Mouse (Mus musculus) heart, postnatal 0 days (tissue): ENCODE results near the gene Ttll2. TPM values are rescaled to one million over a fixed set of nuclear protein-coding genes. Genes with fewer than 3 reads are reported as not detected.
"Not testable (repeated sequence)": the region's sequence is repeated elsewhere in the genome, so short reads cannot be mapped to it uniquely, and the experiment has no call there.

ENCODE experiments used
- ATAC-seq: fragments of 200-750 bp; cut with Nextera tagmentation; 2 replicates; pipeline ENCODE4 v1.8.0; 2017; ENCODE audit warnings: low read depth, moderate number of reproducible peaks, moderate library complexity; ENCODE audit not compliant: insufficient read depth
- DNase-seq: peaks from one replicate; pipeline ENCODE4 v3.0.0-alpha.2; 2016; ENCODE audit warnings: low spot score
- H3K27ac ChIP-seq: fragments of 300-500 bp; sonication (generic); 2 replicates; pipeline ENCODE4 v1.5.1; 2014; ENCODE audit warnings: low read depth, mild to moderate bottlenecking
- H3K27me3 ChIP-seq: fragments of 300-500 bp; sonication (generic); 2 replicates; pipeline ENCODE4 v1.6.1; 2014; ENCODE audit warnings: low read length, mixed read lengths; ENCODE audit not compliant: control insufficient read depth, insufficient read depth
- H3K36me3 ChIP-seq: fragments of 300-500 bp; sonication (generic); replicated peaks from 2 replicates; pipeline ENCODE4 v1.6.1; 2014; ENCODE audit warnings: low read length, mixed read lengths; ENCODE audit not compliant: control insufficient read depth, insufficient read depth
- H3K4me1 ChIP-seq: fragments of 300-500 bp; sonication (generic); 2 replicates; pipeline ENCODE4 v1.6.1; 2014; ENCODE audit warnings: antibody characterized with exemption; ENCODE audit not compliant: control insufficient read depth, insufficient read depth
- H3K4me2 ChIP-seq: fragments of 300-500 bp; sonication (generic); 2 replicates; pipeline ENCODE4 v1.6.1; 2014; ENCODE audit warnings: low read depth, mild to moderate bottlenecking, low read length, moderate library complexity
- H3K4me3 ChIP-seq: fragments of 300-500 bp; sonication (generic); 2 replicates; pipeline ENCODE4 v1.5.1; 2014; ENCODE audit warnings: low read depth, low read length
- H3K9ac ChIP-seq: fragments of 300-500 bp; sonication (generic); replicated peaks from 2 replicates; pipeline ENCODE4 v1.6.1; 2014; ENCODE audit warnings: low read depth, low read length, mixed read lengths
- H3K9me3 ChIP-seq: fragments of 300-500 bp; sonication (generic); replicated peaks from 2 replicates; pipeline ENCODE4 v1.6.1; 2016; ENCODE audit warnings: low read length; ENCODE audit not compliant: control insufficient read depth
- CTCF ChIP-seq: IDR thresholded peaks from 2 replicates; pipeline ENCODE4 v1.5.1; 2016; ENCODE audit warnings: antibody characterized with exemption, control low read depth, low read depth
- WGBS: fragments of 180-500 bp; shearing (Covaris S2); extraction: QIAGEN DNeasy Blood & Tissue Kit; methylation state at CpG from one replicate; pipeline ENCODE4 v1.1.7; 2014; 5-methylcytosine and 5-hydroxymethylcytosine counted together
- polyA plus RNA-seq: library from polyadenylated mRNA; unstranded; fragments of >200 nt; fragmentation: Nextera tagmentation; extraction: Ambion mirVana; gene quantifications from 2 replicates; pipeline ENCODE4 v1.2.1, GENCODE M21; 2015
- total RNA-seq: library from RNA; depleted of rRNA; stranded (reverse); fragments of >200 nt; gene quantifications from 2 replicates; pipeline ENCODE4 v1.2.3, GENCODE M21; 2014; ENCODE audit warnings: low replicate concordance; rRNA removed

Gene Ttll2
- total and polyA plus RNA-seq, 2 experiments from 2014 or later = not detected

DNA sequence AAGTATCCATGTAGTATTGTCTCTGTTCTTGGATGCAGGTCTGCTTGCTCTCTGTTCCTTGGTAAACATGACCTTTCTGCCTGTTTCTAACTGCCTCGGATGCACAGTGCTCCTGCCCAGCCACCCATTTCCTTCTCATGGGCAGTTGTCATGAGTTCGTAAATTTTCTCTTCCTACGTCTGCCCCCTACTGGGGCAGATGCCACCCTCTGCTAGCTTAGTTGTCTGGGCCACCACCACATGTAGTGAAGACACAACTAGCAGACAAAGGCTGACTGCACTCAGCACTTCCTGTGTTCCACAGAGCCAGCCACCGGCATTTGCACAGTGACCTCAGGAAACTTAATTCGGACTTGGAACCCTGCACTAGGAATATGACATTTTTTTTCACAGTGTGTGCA, 19.8 kb downstream of the Ttll2 start:
- H3K9ac ChIP-seq, H3K4me2 ChIP-seq, H3K4me3 ChIP-seq, H3K4me1 ChIP-seq, H3K27ac ChIP-seq, ATAC-seq, H3K9me3 ChIP-seq, DNase-seq, H3K36me3 ChIP-seq, H3K27me3 ChIP-seq: not testable (repeated sequence)
- 68% methylated on average over 2 of the region's 5 CpGs for WGBS

DNA sequence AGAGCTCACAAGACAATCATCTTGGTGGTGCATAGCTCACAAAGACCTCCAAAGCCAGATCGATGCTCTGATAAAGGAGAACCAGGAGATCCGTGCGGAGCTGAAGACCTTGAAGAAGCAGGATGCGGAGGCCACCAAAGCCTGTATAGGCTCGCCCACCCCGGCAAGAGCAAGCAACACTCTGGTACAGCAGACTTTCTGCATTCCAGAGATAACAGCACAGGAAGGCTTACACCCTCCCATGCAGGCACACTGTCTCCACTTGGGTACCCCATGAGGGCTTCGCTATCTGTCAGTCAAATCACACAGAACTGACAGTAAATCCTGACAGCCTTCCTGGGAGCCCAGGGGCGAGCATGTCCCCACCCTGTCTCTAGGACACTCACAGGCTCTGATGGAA, 26.1 kb downstream of the Ttll2 start:
- not testable (repeated sequence) for H3K9ac ChIP-seq, H3K4me3 ChIP-seq, H3K4me2 ChIP-seq, H3K27ac ChIP-seq, H3K27me3 ChIP-seq, DNase-seq, H3K36me3 ChIP-seq, H3K4me1 ChIP-seq, H3K9me3 ChIP-seq
- 11% methylated on average over 5 of the region's 8 CpGs for WGBS
- ATAC-seq = peak; percentile 24; the same call in 1 of the 2 replicates

DNA sequence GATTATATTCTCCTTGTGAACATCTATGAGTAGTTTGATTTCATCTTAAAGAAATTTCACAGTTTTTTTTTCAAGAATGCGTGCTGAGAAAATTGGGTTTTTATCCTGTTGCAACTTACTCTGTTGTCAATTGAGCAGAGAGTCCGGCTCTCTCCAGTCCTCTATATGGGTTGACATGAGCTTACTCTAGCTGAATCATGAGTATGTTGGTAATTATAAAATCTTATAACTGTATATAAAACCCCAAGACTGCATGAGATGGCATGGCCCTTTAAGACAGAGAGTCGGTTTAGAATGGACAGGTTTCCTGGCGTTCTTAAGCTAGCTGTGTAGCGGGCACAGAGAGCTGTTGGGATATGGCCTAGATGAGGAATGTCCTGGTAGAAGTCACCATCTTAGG, 28.1 kb downstream of the Ttll2 start, which contains the start of gene Tcp10a:
Gene Tcp10a (plus strand): TSS at position 301 of the 400 bp plus-strand sequence.
- not testable (repeated sequence) for H3K36me3 ChIP-seq, H3K9ac ChIP-seq, DNase-seq, H3K4me1 ChIP-seq, H3K4me3 ChIP-seq, H3K9me3 ChIP-seq, H3K27ac ChIP-seq, ATAC-seq, H3K4me2 ChIP-seq, H3K27me3 ChIP-seq
- WGBS = 92% methylated on average over 3 of the region's 5 CpGs

DNA sequence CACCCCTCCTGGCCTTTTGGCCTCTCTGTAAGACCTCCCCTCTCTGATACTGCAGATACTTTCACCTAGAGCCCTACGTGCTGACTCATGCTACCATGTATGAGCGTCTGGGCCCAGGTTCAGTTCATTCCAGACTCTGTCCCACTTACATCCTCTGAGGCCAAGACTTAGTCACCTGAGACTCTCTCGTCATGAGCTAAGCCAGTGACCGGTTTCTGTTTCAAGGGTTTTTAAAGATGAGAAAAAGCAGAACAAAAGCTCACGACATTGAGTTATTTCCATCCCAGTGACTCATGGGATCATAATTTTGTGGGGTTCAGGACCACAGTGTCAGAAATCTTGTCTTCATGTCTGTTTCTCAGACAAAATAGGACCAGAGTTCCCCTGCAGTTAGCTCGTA, 32.7 kb downstream of the Ttll2 start:
- not testable (repeated sequence) for ATAC-seq, H3K9ac ChIP-seq, H3K4me3 ChIP-seq, H3K36me3 ChIP-seq, H3K27me3 ChIP-seq, H3K27ac ChIP-seq, H3K4me1 ChIP-seq, H3K9me3 ChIP-seq, H3K4me2 ChIP-seq, DNase-seq
- whole genome bisulfite sequencing = 64% methylated on average over 6 of the region's 6 CpGs

DNA sequence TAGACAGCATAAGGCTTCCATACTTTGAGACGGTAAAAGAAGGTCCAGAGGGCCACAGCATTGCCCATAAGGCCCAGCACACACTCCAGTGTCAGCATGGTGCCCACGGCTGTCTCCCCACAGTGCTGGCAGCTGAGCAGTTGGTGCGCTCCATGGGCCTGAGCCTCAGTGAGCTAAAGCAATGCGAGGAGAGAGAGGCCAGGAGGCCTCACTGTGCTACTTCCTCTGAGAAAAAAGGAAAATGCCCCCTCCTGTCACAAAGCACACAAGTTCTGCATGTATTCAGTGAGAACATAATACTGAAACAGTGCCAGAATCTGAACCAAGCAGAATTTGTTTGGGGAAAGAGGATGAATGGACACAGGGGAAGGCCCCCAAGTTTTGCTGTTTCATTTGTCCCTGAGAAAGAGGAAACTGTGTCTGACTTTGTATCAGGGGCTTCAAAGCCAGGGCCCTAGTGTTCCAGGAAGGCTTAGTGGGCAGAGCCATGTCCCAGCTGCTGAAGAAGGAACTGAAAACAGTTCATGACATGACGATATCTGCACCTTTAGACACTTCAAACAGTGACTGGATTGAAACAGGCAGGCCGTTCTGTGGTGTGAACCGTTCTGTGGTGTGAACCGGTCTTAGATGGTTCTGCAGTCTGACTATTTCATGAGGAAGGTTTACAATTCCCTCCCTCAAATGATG, 36.7 kb downstream of the Ttll2 start:
- not testable (repeated sequence) for H3K4me3 ChIP-seq, DNase-seq, ATAC-seq, H3K9ac ChIP-seq, H3K27me3 ChIP-seq, H3K27ac ChIP-seq, H3K36me3 ChIP-seq, H3K4me1 ChIP-seq, H3K4me2 ChIP-seq, H3K9me3 ChIP-seq
- 71% methylated on average over 6 of the region's 8 CpGs for WGBS

DNA sequence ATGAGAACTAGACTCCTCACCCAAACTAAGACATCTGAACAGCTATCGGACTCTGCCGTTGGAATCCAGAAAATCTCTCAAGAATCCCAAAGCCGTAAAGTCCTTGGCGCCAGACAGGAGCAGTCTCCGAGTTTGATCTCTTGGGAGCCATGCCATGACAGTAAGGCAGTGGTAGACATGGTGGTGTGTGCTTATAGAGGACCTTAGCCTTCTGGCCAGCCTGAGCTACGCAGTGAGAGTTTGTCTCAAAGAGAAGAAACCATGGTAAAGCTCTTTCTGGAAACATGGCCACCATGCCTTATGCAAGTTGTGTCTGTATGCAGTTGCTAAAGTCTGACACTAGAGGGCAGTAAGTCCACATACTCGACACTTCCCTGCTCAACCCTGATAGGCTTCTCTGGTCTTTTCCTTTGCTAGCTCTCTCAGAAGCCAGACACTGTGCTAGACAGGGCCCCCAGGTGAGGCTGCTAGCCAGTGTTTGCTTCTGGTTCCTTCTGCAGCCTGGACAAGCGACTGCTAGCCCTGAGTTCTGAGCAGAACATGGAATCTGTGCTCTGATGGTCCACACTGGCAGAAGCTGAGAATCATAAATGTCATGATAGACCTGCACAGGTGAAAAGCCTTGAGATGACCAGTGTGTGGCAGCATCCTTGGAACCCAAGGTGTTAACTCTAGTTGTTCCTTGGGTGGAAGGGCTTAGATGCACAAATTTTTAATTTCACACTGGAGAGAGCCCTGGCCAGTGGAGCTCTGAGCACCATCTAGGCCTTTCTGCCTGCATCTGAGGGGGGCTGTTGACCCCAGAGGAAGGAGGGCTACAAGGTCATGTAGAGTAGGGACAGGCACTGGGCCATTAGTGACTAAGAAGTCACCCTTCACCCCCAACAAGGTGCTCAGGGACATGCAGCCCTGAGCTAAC, 46.0 kb downstream of the Ttll2 start:
- WGBS = 44% methylated on average over 8 of the region's 8 CpGs
- TF ChIP-seq CTCF = peak; percentile 40; the same call in 1 of the 2 replicates
- not testable (repeated sequence) for DNase-seq

More for the DNA sequence above, 46.0 kb downstream of the Ttll2 start:
- not testable (repeated sequence) for H3K9me3 ChIP-seq, H3K36me3 ChIP-seq, H3K4me3 ChIP-seq, H3K27me3 ChIP-seq, H3K4me1 ChIP-seq, H3K27ac ChIP-seq, H3K4me2 ChIP-seq, H3K9ac ChIP-seq
- peak; percentile 77 for ATAC-seq

Other genes starting within 250 kb of the Ttll2 start
- 36.4 and 37.4 TPM in 2 replicates for gene Rps6ka2, start 182.6 kb downstream of the Ttll2 start, total RNA-seq
- 13.6 and 14.3 TPM in 2 replicates for gene Rps6ka2, start 182.6 kb downstream of the Ttll2 start, polyA plus RNA-seq
- gene Tcp10a, start 28.1 kb downstream of the Ttll2 start, total RNA-seq = not detected in 2 replicates
- gene Tcp10a, start 28.1 kb downstream of the Ttll2 start, polyA plus RNA-seq = 0.07 TPM in 1 of 2 replicates, not detected in the other
- not detected in 2 replicates for gene Gm49630, start 19.3 kb upstream of the Ttll2 start, total RNA-seq
- not detected in 2 replicates for gene Gm49630, start 19.3 kb upstream of the Ttll2 start, polyA plus RNA-seq
- not detected in 2 replicates for gene Unc93a2, start 32.8 kb upstream of the Ttll2 start, total RNA-seq
- not detected in 2 replicates for gene Unc93a2, start 32.8 kb upstream of the Ttll2 start, polyA plus RNA-seq